Mouse (Mus musculus) midbrain, embryonic 16.5 days (tissue): ENCODE measurements around the gene Arl8a. TPM values are rescaled to one million over a fixed set of nuclear protein-coding genes. Genes with fewer than 3 reads are reported as not detected.

Experiments
- ATAC-seq: fragments of 200-750 bp; cut with Nextera tagmentation; 2 replicates; pipeline ENCODE4 v1.8.0; 2017; ENCODE audit warnings: moderate TSS enrichment
- H3K27ac ChIP-seq: fragments of 300-500 bp; sonication (generic); 2 replicates; pipeline ENCODE4 v1.5.1; 2014; ENCODE audit warnings: mild to moderate bottlenecking, low read length, mixed read lengths
- H3K27me3 ChIP-seq: fragments of 300-500 bp; sonication (generic); 2 replicates; pipeline ENCODE4 v1.6.1; 2014; ENCODE audit warnings: low read depth, low read length, mixed read lengths; ENCODE audit not compliant: control insufficient read depth, insufficient read depth
- H3K36me3 ChIP-seq: fragments of 300-500 bp; sonication (generic); 2 replicates; pipeline ENCODE4 v1.6.1; 2014; ENCODE audit warnings: mild to moderate bottlenecking, low read length, moderate library complexity, mixed read lengths; ENCODE audit not compliant: control insufficient read depth, insufficient read depth
- H3K4me1 ChIP-seq: fragments of 300-500 bp; sonication (generic); 2 replicates; pipeline ENCODE4 v1.6.1; 2014; ENCODE audit warnings: mild to moderate bottlenecking, low read length, mixed read lengths; ENCODE audit not compliant: control insufficient read depth, insufficient read depth
- H3K4me2 ChIP-seq: fragments of 300-500 bp; sonication (generic); 2 replicates; pipeline ENCODE4 v1.6.1; 2014; ENCODE audit warnings: mild to moderate bottlenecking, low read length, mixed read lengths
- H3K4me3 ChIP-seq: fragments of 300-500 bp; sonication (generic); 2 replicates; pipeline ENCODE4 v1.5.1; 2014; ENCODE audit warnings: low read depth, mild to moderate bottlenecking, low read length, moderate library complexity, mixed read lengths
- H3K9ac ChIP-seq: fragments of 300-500 bp; sonication (generic); 2 replicates; pipeline ENCODE4 v1.6.1; 2014; ENCODE audit warnings: low read depth, low read length, mixed read lengths
- H3K9me3 ChIP-seq: fragments of 300-500 bp; sonication (generic); replicated peaks from 2 replicates; pipeline ENCODE4 v1.6.1; 2014; ENCODE audit warnings: mild to moderate bottlenecking, low read length, mixed read lengths; ENCODE audit not compliant: control insufficient read depth, poor library complexity, severe bottlenecking
- WGBS: fragments of 180-500 bp; shearing (Covaris S2); extraction: QIAGEN DNeasy Blood & Tissue Kit; methylation state at CpG from one replicate; pipeline ENCODE4 v1.1.7; 2014; 5-methylcytosine and 5-hydroxymethylcytosine counted together
- polyA plus RNA-seq: library from polyadenylated mRNA; unstranded; fragments of >200 nt; fragmentation: Nextera tagmentation; extraction: Ambion mirVana; gene quantifications from 2 replicates; pipeline ENCODE4 v1.2.1, GENCODE M21; 2015

Arl8a gene
- polyA plus RNA-seq, 1 experiment from 2014 or later, result 409 TPM

- WGBS, result 10% methylated on average over 8 of the region's 8 CpGs
- no peaks in the 10 kb centered on the region for H3K9me3 ChIP-seq
- H3K4me1 ChIP-seq, result no peaks in the 10 kb centered on the region
- no peak for ATAC-seq
- no peak overlapping the region for H3K27ac ChIP-seq
- H3K27me3 ChIP-seq, result no peaks in the 10 kb centered on the region
- no peak overlapping the region for H3K9ac ChIP-seq
- no peak overlapping the region for H3K4me3 ChIP-seq
- no peaks in the 10 kb centered on the region for H3K36me3 ChIP-seq
- no peak overlapping the region for H3K4me2 ChIP-seq
Observed at GRCm38 (mm10) chr1:135112661-135113060, 34.0 kb upstream of the Arl8a start.

DNA sequence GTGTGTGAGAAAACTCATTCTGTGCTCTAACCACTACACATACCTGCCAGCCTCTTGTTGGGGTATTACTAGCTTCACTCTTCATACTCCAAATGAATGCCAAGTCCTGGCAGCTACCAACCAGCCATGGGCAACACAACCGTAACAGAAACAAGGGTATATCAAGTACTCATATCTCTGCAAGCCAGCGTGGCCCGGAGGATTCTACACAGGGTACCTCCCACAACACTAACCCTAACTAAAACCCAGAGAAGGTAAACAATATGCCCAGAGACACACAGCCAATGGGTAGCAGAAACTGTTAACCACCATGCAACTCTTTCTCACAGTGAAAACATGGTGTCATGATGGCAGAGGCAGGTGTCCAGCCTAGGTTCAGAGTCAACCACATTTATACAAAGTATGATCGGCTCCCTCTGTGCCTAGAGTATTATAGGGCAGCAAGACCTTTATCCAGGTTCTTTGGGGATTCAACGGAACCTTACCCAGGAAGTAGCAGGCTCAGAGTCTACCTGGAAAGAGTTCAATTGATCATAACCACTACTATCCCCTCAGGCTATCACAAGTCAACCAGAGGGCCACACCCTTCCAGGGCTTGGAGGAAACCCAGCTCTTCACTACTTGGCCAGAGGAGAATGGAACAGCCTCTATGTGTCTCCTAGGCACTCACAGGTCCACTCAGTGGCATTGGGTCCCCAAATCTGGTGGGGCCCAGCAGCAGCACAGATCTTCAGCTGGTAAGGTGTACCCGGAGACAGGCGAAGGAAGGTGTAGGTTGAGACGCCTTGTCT, 21.9 kb upstream of the Arl8a start:
- no peak overlapping the region for H3K27ac ChIP-seq
- H3K4me1 ChIP-seq, result no peaks in the 10 kb centered on the region; the same call in 1 of the 2 replicates
- no peak for ATAC-seq
- no peaks in the 10 kb centered on the region for H3K36me3 ChIP-seq
- H3K4me3 ChIP-seq, result no peak overlapping the region
- no peaks in the 10 kb centered on the region for H3K27me3 ChIP-seq
- no peak overlapping the region for H3K9ac ChIP-seq
- H3K9me3 ChIP-seq, result no peaks in the 10 kb centered on the region
- no peak overlapping the region for H3K4me2 ChIP-seq
- WGBS, result 93% methylated on average over 8 of the region's 8 CpGs

DNA sequence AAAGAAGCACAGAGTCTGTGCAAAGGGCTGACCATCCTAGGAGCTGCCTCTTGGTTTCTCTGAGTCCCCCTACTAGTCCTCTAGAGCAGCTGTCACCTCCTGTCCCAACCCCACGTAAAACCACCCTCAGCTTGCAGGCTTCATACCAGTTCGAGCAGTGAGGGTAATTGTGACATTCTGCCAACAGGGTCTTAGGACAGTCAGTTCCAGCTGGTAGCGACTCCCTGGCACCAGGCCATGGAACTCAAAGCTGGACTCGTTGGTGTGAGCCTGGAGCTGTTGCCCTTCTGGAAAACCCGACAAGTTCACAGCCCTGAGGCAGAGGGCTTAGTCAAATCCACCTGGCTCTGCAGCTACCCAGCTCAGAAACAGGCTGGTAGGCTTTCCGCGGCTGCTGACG, 20.6 kb upstream of the Arl8a start:
- WGBS, result 63% methylated on average over 8 of the region's 8 CpGs
- no peak overlapping the region for H3K27ac ChIP-seq
- H3K9me3 ChIP-seq, result no peaks in the 10 kb centered on the region
- ATAC-seq, result no peak
- H3K9ac ChIP-seq, result 0 out of 2 replicates have a peak overlapping the region, but pooled peaks have one; percentile 6
- no peak overlapping the region for H3K4me2 ChIP-seq
- no peaks in the 10 kb centered on the region for H3K36me3 ChIP-seq
- H3K4me3 ChIP-seq, result no peak overlapping the region
- no peaks in the 10 kb centered on the region; the same call in 1 of the 2 replicates for H3K4me1 ChIP-seq
- no peaks in the 10 kb centered on the region for H3K27me3 ChIP-seq

- 70% methylated on average over 4 of the region's 4 CpGs for WGBS
- H3K4me2 ChIP-seq, result no peak overlapping the region
- H3K4me3 ChIP-seq, result no peak overlapping the region
- H3K27me3 ChIP-seq, result no peaks in the 10 kb centered on the region
- no peak overlapping the region for H3K27ac ChIP-seq
- no peak for ATAC-seq
- H3K36me3 ChIP-seq, result no peaks in the 10 kb centered on the region
- H3K9ac ChIP-seq, result 0 out of 2 replicates have a peak overlapping the region, but pooled peaks have one; percentile 6
- H3K4me1 ChIP-seq, result no peaks in the 10 kb centered on the region; the same call in 1 of the 2 replicates
- H3K9me3 ChIP-seq, result no peaks in the 10 kb centered on the region
Observed at GRCm38 (mm10) chr1:135126443-135127027, 20.1 kb upstream of the Arl8a start.

- Histone ChIP-seq H3K4me3 (no peak overlapping the region), H3K9ac (no peak overlapping the region), H3K4me1 (no peaks in the 10 kb centered on the region; the same call in 1 of the 2 replicates), H3K4me2 (no peak overlapping the region), H3K36me3 (no peaks in the 10 kb centered on the region), H3K9me3 (no peaks in the 10 kb centered on the region), H3K27me3 (no peaks in the 10 kb centered on the region), H3K27ac (no peak overlapping the region)
- ATAC-seq, result no peak
- WGBS, result 57% methylated on average over 5 of the region's 6 CpGs
Observed at GRCm38 (mm10) chr1:135128011-135128441, 18.6 kb upstream of the Arl8a start.

- Histone ChIP-seq H3K27ac (no peak overlapping the region), H3K4me2 (no peak overlapping the region), H3K4me3 (no peak overlapping the region), H3K36me3 (no peaks in the 10 kb centered on the region), H3K9me3 (no peaks in the 10 kb centered on the region), H3K9ac (no peak overlapping the region; the same call in 1 of the 2 replicates), H3K27me3 (no peaks in the 10 kb centered on the region), H3K4me1 (no peaks in the 10 kb centered on the region; the same call in 1 of the 2 replicates)
- ATAC-seq, result no peak
- 27% methylated on average over 9 of the region's 9 CpGs for WGBS
Observed at GRCm38 (mm10) chr1:135128986-135129385, 17.6 kb upstream of the Arl8a start.

DNA sequence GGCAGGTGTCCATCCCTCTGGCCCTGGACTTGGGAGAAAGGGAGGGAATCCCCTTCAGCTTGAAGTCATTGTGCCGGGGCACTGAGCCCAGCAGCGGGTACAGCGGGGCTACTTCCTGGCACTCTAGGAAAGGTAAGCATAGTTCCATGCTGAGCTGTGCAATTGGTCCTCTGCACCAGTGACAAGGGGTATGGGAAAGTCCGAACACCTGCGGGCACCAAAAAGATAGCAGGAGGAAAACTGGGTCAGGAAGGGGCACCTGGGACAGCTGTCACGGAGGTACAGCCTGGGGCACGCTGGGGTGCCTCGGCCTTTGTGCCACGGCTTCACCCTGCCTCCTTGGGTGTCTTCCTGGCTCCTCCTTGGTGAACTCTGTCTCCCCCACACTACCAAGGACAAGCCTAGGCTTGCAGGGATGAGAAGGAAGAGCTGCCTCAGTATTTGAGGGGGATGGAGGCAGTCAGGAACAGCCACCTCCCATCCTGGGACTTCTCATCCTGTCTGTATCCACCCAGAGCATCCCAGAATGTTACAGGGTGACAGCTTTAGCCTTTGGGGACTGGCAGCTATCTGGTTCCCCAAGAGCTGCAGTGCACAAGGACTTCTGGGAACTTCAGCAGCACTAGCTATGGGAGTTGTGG, 17.0 kb upstream of the Arl8a start:
- Histone ChIP-seq H3K4me1 (no peaks in the 10 kb centered on the region; the same call in 1 of the 2 replicates), H3K9me3 (no peaks in the 10 kb centered on the region), H3K27ac (no peak overlapping the region), H3K27me3 (no peaks in the 10 kb centered on the region), H3K4me2 (no peak overlapping the region), H3K36me3 (no peaks in the 10 kb centered on the region), H3K4me3 (no peak overlapping the region), H3K9ac (no peak overlapping the region)
- 60% methylated on average over 9 of the region's 9 CpGs for WGBS
- no peak for ATAC-seq

DNA sequence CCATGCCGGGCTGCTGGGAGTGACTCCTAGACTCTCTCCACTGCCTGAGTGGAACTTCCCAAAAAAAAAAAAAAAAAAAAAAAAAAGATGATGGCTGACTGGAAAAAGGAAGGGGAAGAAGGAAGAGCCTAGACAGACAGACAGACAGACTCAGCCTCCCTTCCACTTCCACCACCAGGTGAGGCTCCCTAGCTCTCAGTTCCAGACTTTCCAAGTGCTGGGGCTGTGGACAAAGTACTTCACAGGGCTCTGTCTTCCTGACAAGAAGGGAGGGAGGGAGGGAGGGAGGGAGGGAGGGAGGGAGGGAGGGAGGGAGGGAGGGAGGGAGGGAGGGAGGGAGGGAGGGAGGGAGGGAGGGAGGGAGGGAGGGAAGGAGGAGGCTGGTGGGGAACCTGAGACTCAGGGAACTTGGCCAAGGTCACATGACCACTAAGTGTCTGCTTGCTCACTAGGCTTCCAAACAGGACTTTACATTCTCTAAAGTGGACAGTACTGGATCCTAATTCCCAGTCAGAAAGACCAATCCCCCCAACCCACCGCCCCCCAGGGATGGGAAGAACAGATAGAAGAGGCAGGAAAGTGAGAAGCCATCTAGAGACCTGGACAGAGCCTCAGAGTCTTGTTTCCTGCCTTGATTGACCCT, 16.1 kb upstream of the Arl8a start:
- Histone ChIP-seq H3K9me3 (no peaks in the 10 kb centered on the region), H3K9ac (no peak overlapping the region), H3K4me2 (no peak overlapping the region), H3K4me1 (no peaks in the 10 kb centered on the region; the same call in 1 of the 2 replicates), H3K36me3 (no peaks in the 10 kb centered on the region), H3K4me3 (no peak overlapping the region), H3K27ac (no peak overlapping the region), H3K27me3 (no peaks in the 10 kb centered on the region)
- WGBS, result 67% methylated on average over 2 of the region's 2 CpGs
- ATAC-seq, result no peak
